Comparison of ENCODE assay signal across 8 mouse cellular contexts in genomic region chr16:21795071-21795470, GRCm38 (mm10). TPM values are rescaled to one million over a fixed set of nuclear protein-coding genes. Genes with fewer than 3 reads are reported as not detected.
DNase-seq lines count a peak whose midpoint lies in the region; ATAC-seq and TF ChIP-seq lines count a peak whose summit lies in the region.
"Had no signal": no experiment of that assay in that cellular context is flagged by ENCODE, and none has a peak within 500 bp of the region (broad histone marks: within the 10 kb centered on the region; RNA-seq: fewer than 3 reads in every experiment).

No protein-coding gene starts in this region.

- ATAC-seq in lung, postnatal 0 days: no peak
- ATAC-seq in stomach, postnatal 0 days (ENCODE audit: low FRiP score, low TSS enrichment): no peak

- H3K4me2 ChIP-seq in lung, postnatal 0 days (replicated peaks; ENCODE audit: low read depth, low read length): peak overlapping the region; percentile 87
- peak overlapping the region; percentile 80 for H3K4me2 ChIP-seq in stomach, postnatal 0 days (replicated peaks; ENCODE audit: low read depth)

- DNase-seq in lung, postnatal 0 days (ENCODE audit: low spot score): no peak
- no peak for DNase-seq in lung, adult 18-20 months
- DNase-seq in forebrain, embryonic 10.5 days (ENCODE audit: extremely low spot score, low spot score): no peak
- DNase-seq in liver: peak; percentile 51
- no peak for DNase-seq in stomach, postnatal 0 days (ENCODE audit: low spot score)
- no peak for DNase-seq in kidney, postnatal 10 days
- DNase-seq in layer of hippocampus, adult 18-20 months (ENCODE audit: low spot score in 2 of 2): no peak
- DNase-seq: retina, postnatal 1 day had no signal

- WGBS in lung, postnatal 0 days: 18% methylated on average over 5 of the region's 5 CpGs
- WGBS in forebrain, embryonic 10.5 days: 29% methylated on average over 5 of the region's 5 CpGs
- WGBS in stomach, postnatal 0 days: 18% methylated on average over 5 of the region's 5 CpGs

- no peaks in the 10 kb centered on the region for H3K36me3 ChIP-seq in lung, postnatal 0 days (ENCODE audit: insufficient read depth, low read length)
- peaks cover 8% of the 10 kb centered on the region for H3K36me3 ChIP-seq in forebrain, embryonic 10.5 days (replicated peaks)
- H3K36me3 ChIP-seq in stomach, postnatal 0 days (ENCODE audit: control insufficient read depth, insufficient read depth, low read length): no peaks in the 10 kb centered on the region; the same call in 1 of the 2 replicates

- H3K27me3 ChIP-seq in lung, postnatal 0 days (replicated peaks; ENCODE audit: insufficient read depth, low read length): no peaks in the 10 kb centered on the region
- no peaks in the 10 kb centered on the region for H3K27me3 ChIP-seq in forebrain, embryonic 10.5 days (ENCODE audit: poor library complexity, severe bottlenecking)
- no peaks in the 10 kb centered on the region for H3K27me3 ChIP-seq in stomach, postnatal 0 days (ENCODE audit: control insufficient read depth, insufficient read depth, low read length)

- TF ChIP-seq CTCF in lung, postnatal 0 days (IDR thresholded peaks at IDR 0.05): no peak
- no peak for TF ChIP-seq CTCF in stomach, postnatal 0 days (IDR thresholded peaks at IDR 0.05; ENCODE audit: low read depth)

- H3K27ac ChIP-seq in lung, postnatal 0 days (ENCODE audit: low read length): no peak overlapping the region
- H3K27ac ChIP-seq in forebrain, embryonic 10.5 days: no peak overlapping the region
- H3K27ac ChIP-seq in stomach, postnatal 0 days (replicated peaks): no peak overlapping the region

- H3K4me3 ChIP-seq in lung, postnatal 0 days (ENCODE audit: low read depth, low read length): peak overlapping the region; percentile 73
- peak overlapping the region; percentile 81 for H3K4me3 ChIP-seq in forebrain, embryonic 10.5 days
- H3K4me3 ChIP-seq in stomach, postnatal 0 days (ENCODE audit: low read depth, low read length): peak overlapping the region; percentile 65

- no peak for TF ChIP-seq EP300 in lung, postnatal 0 days (IDR thresholded peaks at IDR 0.05)
- TF ChIP-seq EP300 in stomach, postnatal 0 days (optimal IDR thresholded peaks at IDR 0.05): no peak

- H3K9me3 ChIP-seq in lung, postnatal 0 days (ENCODE audit: low read length): no peaks in the 10 kb centered on the region
- no peaks in the 10 kb centered on the region for H3K9me3 ChIP-seq in forebrain, embryonic 10.5 days
- no peaks in the 10 kb centered on the region for H3K9me3 ChIP-seq in stomach, postnatal 0 days (ENCODE audit: control insufficient read depth, low read length)

- H3K4me1 ChIP-seq in lung, postnatal 0 days (ENCODE audit: insufficient read depth, low read depth, low read length): no peaks in the 10 kb centered on the region
- H3K4me1 ChIP-seq in forebrain, embryonic 10.5 days: peaks cover 18% of the 10 kb centered on the region
- no peaks in the 10 kb centered on the region for H3K4me1 ChIP-seq in stomach, postnatal 0 days (replicated peaks; ENCODE audit: control insufficient read depth, insufficient read depth)

- H3K9ac ChIP-seq in lung, postnatal 0 days (replicated peaks; ENCODE audit: low read depth): no peak overlapping the region
- H3K9ac ChIP-seq in stomach, postnatal 0 days (ENCODE audit: low read length): no peak overlapping the region

RNA-seq across cellular contexts. Expression of gene Map3k13, which starts 0.9 kb away (rescaled TPM):
- 0.37 TPM in 2 replicates for polyA plus RNA-seq in lung, postnatal 0 days (2015; fragmentation: Nextera tagmentation; extraction: Ambion mirVana)
- 1.1 and 1.7 TPM in 2 replicates for polyA plus RNA-seq in forebrain, embryonic 10.5 days (2016; fragmentation: Nextera tagmentation; extraction: Ambion mirVana)
- 0.40 and 0.50 TPM in 2 replicates for polyA plus RNA-seq in stomach, postnatal 0 days (2015; fragmentation: Nextera tagmentation; extraction: Ambion mirVana)
- total RNA-seq in layer of hippocampus, adult 18-20 months (2021): 10 to 100 TPM; 14.9 to 15.0 TPM

RNA-seq across cellular contexts. Expression of gene Ehhadh, which starts 7.5 kb away (rescaled TPM):
- 2.0 and 2.5 TPM in 2 replicates for polyA plus RNA-seq in lung, postnatal 0 days (2015; fragmentation: Nextera tagmentation; extraction: Ambion mirVana)
- polyA plus RNA-seq in forebrain, embryonic 10.5 days (2016; fragmentation: Nextera tagmentation; extraction: Ambion mirVana): 1.7 and 1.9 TPM in 2 replicates
- 29.0 and 30.9 TPM in 2 replicates for polyA plus RNA-seq in stomach, postnatal 0 days (2015; fragmentation: Nextera tagmentation; extraction: Ambion mirVana)
- total RNA-seq in layer of hippocampus, adult 18-20 months (2021): 1 to 10 TPM; 1.8 to 2.2 TPM
